Mouse (Mus musculus) cerebellum, postnatal 36 days (tissue): ENCODE results near the gene Klkb1.

Experiments used
- DNase-seq, 2 experiments: peaks; one replicate each; pipeline ENCODE4 v3.0.0; 2021 to 2022; ENCODE audit warnings: mixed read lengths in 2 of 2

Klkb1 gene

GRCm38 (mm10) chr8:45267611-45268391 is 26.9 kb downstream of the Klkb1 start:
- no peak for DNase-seq

GRCm38 (mm10) chr8:45266993-45267392 is 27.7 kb downstream of the Klkb1 start:
- no peak for DNase-seq

GRCm38 (mm10) chr8:45264918-45265317 is 29.7 kb downstream of the Klkb1 start:
- no peak for DNase-seq

GRCm38 (mm10) chr8:45262851-45263250 is 31.8 kb downstream of the Klkb1 start:
- DNase-seq: no peak

- DNase-seq: no peak
These were observed 32.7 kb downstream of the Klkb1 start, which contains the start of gene F11 for GRCm38 (mm10) chr8:45261920-45262319. F11 (minus strand) TSS chr8:45262031.

GRCm38 (mm10) chr8:45258421-45258820 is 36.2 kb downstream of the Klkb1 start:
- DNase-seq: no peak

GRCm38 (mm10) chr8:45255040-45255439 is 39.6 kb downstream of the Klkb1 start:
- DNase-seq: no peak

- no peak for DNase-seq
These were observed 40.3 kb downstream of the Klkb1 start for GRCm38 (mm10) chr8:45254194-45254842.

GRCm38 (mm10) chr8:45253586-45253985 is 41.1 kb downstream of the Klkb1 start:
- no peak for DNase-seq

GRCm38 (mm10) chr8:45253111-45253510 is 41.5 kb downstream of the Klkb1 start:
- DNase-seq: no peak

GRCm38 (mm10) chr8:45246307-45246706 is 48.4 kb downstream of the Klkb1 start:
- DNase-seq: no peak

GRCm38 (mm10) chr8:45239363-45239762 is 55.3 kb downstream of the Klkb1 start:
- DNase-seq: no peak

GRCm38 (mm10) chr8:45238282-45238681 is 56.4 kb downstream of the Klkb1 start:
- DNase-seq: peak in 1 of 2 experiments; percentile 41

GRCm38 (mm10) chr8:45236164-45236912 is 58.3 kb downstream of the Klkb1 start:
- DNase-seq: peak; percentile 34 to 38

- DNase-seq: no peak
These were observed 59.4 kb downstream of the Klkb1 start for GRCm38 (mm10) chr8:45235228-45235627.

- DNase-seq: no peak
These were observed 61.4 kb downstream of the Klkb1 start for GRCm38 (mm10) chr8:45233256-45233655.
